ENCODE assay signal across 8 mouse cellular contexts in the genomic region with DNA sequence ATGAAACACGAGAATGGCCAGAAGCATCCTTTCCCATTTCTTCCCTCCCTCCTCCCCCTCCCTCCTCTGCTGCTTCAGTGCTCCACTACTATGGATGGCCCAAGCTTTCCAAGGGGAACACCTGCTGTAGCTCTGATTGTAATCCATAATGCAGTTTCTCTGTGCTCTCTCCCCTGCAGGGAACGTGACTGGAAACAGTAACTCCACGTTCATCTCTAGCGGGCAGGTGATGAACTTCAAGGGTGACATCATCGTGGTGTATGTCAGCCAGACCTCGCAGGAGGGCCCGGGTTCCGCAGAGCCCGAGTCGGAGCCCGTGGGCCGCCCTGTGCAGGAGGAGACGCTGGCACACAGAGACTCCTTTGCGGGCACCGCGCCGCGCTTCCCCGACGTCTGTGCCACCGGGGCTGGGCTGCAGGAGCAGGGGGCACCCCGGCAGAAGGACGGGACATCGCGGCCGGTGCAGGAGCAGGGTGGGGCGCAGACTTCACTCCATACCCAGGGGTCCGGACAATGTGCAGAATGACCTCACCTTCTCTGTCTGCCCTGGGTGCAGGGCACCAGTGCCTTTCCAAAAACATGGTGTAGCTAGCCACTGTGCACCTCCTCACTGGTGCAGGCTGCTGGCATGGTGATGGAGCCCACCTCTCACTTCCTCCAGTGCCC.
DNase-seq lines count a peak whose midpoint lies in the region; ATAC-seq and TF ChIP-seq lines count a peak whose summit lies in the region.

No protein-coding gene starts in this region.

- peak; percentile 66 for ATAC-seq in kidney, embryonic 16.5 days (ENCODE audit: low FRiP score, low TSS enrichment)
- ATAC-seq in forebrain, embryonic 11.5 days (replicated peaks; ENCODE audit: low FRiP score) = peak; percentile 69
- no peak for ATAC-seq in limb, embryonic 14.5 days (ENCODE audit: low FRiP score, low read depth)

- H3K4me2 ChIP-seq in kidney, embryonic 16.5 days (replicated peaks; ENCODE audit: low read depth, low read length) = peak overlapping the region; percentile 57
- H3K4me2 ChIP-seq in forebrain, embryonic 11.5 days (ENCODE audit: low read depth, low read length, severe bottlenecking) = peak overlapping the region; percentile 56
- H3K4me2 ChIP-seq in limb, embryonic 14.5 days (replicated peaks; ENCODE audit: low read depth, low read length, severe bottlenecking) = peak overlapping the region; percentile 28

- peaks cover 16% of the 10 kb centered on the region for H3K4me1 ChIP-seq in kidney, embryonic 16.5 days (ENCODE audit: insufficient read depth, low read length)
- peaks cover 3% of the 10 kb centered on the region; the same call in 1 of the 2 replicates for H3K4me1 ChIP-seq in forebrain, embryonic 11.5 days (replicated peaks; ENCODE audit: control insufficient read depth, insufficient read depth, low read length)
- peaks cover 5% of the 10 kb centered on the region; the same call in 1 of the 2 replicates for H3K4me1 ChIP-seq in limb, embryonic 14.5 days (ENCODE audit: control insufficient read depth, insufficient read depth, low read length)

- H3K27ac ChIP-seq in kidney, embryonic 16.5 days (ENCODE audit: low read length) = no peak overlapping the region
- no peak overlapping the region for H3K27ac ChIP-seq in forebrain, embryonic 11.5 days (ENCODE audit: low read depth, low read length)
- no peak overlapping the region for H3K27ac ChIP-seq in limb, embryonic 14.5 days (replicated peaks; ENCODE audit: low read depth, low read length)

- H3K9me3 ChIP-seq in kidney, embryonic 16.5 days (ENCODE audit: low read length) = no peaks in the 10 kb centered on the region
- H3K9me3 ChIP-seq in forebrain, embryonic 11.5 days (ENCODE audit: control insufficient read depth, low read length) = no peaks in the 10 kb centered on the region
- H3K9me3 ChIP-seq in limb, embryonic 14.5 days (ENCODE audit: control insufficient read depth, low read length) = no peaks in the 10 kb centered on the region

- peaks cover 5% of the 10 kb centered on the region; the same call in 1 of the 2 replicates for H3K27me3 ChIP-seq in kidney, embryonic 16.5 days (ENCODE audit: insufficient read depth, low read length)
- peaks cover 5% of the 10 kb centered on the region; the same call in 1 of the 2 replicates for H3K27me3 ChIP-seq in forebrain, embryonic 11.5 days (ENCODE audit: control insufficient read depth, insufficient read depth, low read length)
- peaks cover 11% of the 10 kb centered on the region for H3K27me3 ChIP-seq in limb, embryonic 14.5 days (ENCODE audit: control insufficient read depth, insufficient read depth, low read length)

- H3K36me3 ChIP-seq in kidney, embryonic 16.5 days (ENCODE audit: insufficient read depth, low read length) = no peaks in the 10 kb centered on the region
- H3K36me3 ChIP-seq in forebrain, embryonic 11.5 days (ENCODE audit: control insufficient read depth, insufficient read depth, low read length) = no peaks in the 10 kb centered on the region
- H3K36me3 ChIP-seq in limb, embryonic 14.5 days (ENCODE audit: control insufficient read depth, insufficient read depth, low read length) = no peaks in the 10 kb centered on the region

- 6% methylated on average over 28 of the region's 28 CpGs for WGBS in kidney, embryonic 16.5 days
- WGBS in forebrain, embryonic 11.5 days = 5% methylated on average over 28 of the region's 28 CpGs
- WGBS in limb, embryonic 14.5 days = 11% methylated on average over 27 of the region's 28 CpGs

- peak overlapping the region; percentile 33 for H3K4me3 ChIP-seq in kidney, embryonic 16.5 days (ENCODE audit: low read length)
- H3K4me3 ChIP-seq in forebrain, embryonic 11.5 days (ENCODE audit: low read depth, low read length) = peak overlapping the region; percentile 21
- H3K4me3 ChIP-seq in limb, embryonic 14.5 days (replicated peaks; ENCODE audit: low read length) = peak overlapping the region; percentile 1

- no peak for TF ChIP-seq POLR2A in limb, embryonic 14.5 days (IDR thresholded peaks at IDR 0.05; ENCODE audit: borderline replicate concordance, extremely low read depth, insufficient read depth, insufficient read length)

- no peak for DNase-seq in kidney, adult 9 months
- DNase-seq in cerebellum, adult 11 months = peak; percentile 39
- peak; percentile 60 for DNase-seq in forebrain, embryonic 11.5 days (ENCODE audit: low spot score)
- DNase-seq in limb, embryonic 14.5 days (ENCODE audit: low spot score) = no peak
- peak; percentile 39 for DNase-seq in right cerebral cortex, postnatal 4 days
- DNase-seq in gastrocnemius, adult 8-10 months (ENCODE audit: low spot score in 2 of 2) = no peak
- no peak for DNase-seq in kidney, adult 8-10 months

- 0 out of 2 replicates have a peak overlapping the region, but pooled peaks have one; percentile 28 for H3K9ac ChIP-seq in kidney, embryonic 16.5 days (replicated peaks; ENCODE audit: low read length)
- peak overlapping the region; percentile 44 for H3K9ac ChIP-seq in forebrain, embryonic 11.5 days (ENCODE audit: low read length)
- no peak overlapping the region for H3K9ac ChIP-seq in limb, embryonic 14.5 days (ENCODE audit: low read depth, low read length, severe bottlenecking)

Comparison
In these comparisons a context has a peak if more than half of its experiments do, and no peak if none do; other contexts are left out.
1. DNase-seq: peak in cerebellum, adult 11 months (single experiment), forebrain, embryonic 11.5 days (single experiment) and right cerebral cortex, postnatal 4 days (single experiment); none in kidney, adult 9 months (single experiment), limb, embryonic 14.5 days (single experiment), gastrocnemius, adult 8-10 months (0 of 2) and kidney, adult 8-10 months (0 of 2).
2. Peak in every context shown above with its lines, with median percentiles within 50 percentile points of each other: H3K4me2 ChIP-seq and H3K4me3 ChIP-seq.